Mouse (Mus musculus) liver, adult 10 weeks (tissue): ENCODE data around the gene Vmn1r202. TPM values are rescaled to one million over a fixed set of nuclear protein-coding genes. Genes with fewer than 3 reads are reported as not detected.

Experiments
- polyA plus RNA-seq: library from polyadenylated mRNA; stranded (reverse); fragments of 350-450 nt; fragmentation: Illumina TruSeq; extraction: RNeasy Lipid Tissue Mini Kit (QIAGEN cat#74804); gene quantifications from one replicate; pipeline ENCODE4 v1.2.3, GENCODE M21; 2014; ENCODE audit warnings: low read depth, low replicate concordance

The Vmn1r202 gene
- polyA plus RNA-seq: not detected

GRCm38 (mm10) chr13:22505281-22505680 lies at the start of gene Vmn1r202:
Gene Vmn1r202, minus strand, starts transcription at chr13:22505381.

GRCm38 (mm10) chr13:22552898-22553297 lies 47.7 kb upstream of the Vmn1r202 start, which contains the start of gene Vmn1r204:
Gene Vmn1r204, plus strand, starts transcription at chr13:22553198.

GRCm38 (mm10) chr13:22517814-22518213 lies 12.6 kb upstream of the Vmn1r202 start, which contains the start of gene Vmn1r203:
Gene Vmn1r203, plus strand, starts transcription at chr13:22518114.

GRCm38 (mm10) chr13:22471623-22472022 lies 33.6 kb downstream of the Vmn1r202 start, which contains the start of gene Vmn1r201:
Gene Vmn1r201, plus strand, starts transcription at chr13:22471923.

Other genes starting within 250 kb of the Vmn1r202 start
- gene Vmn1r195, start 234.9 kb downstream of the Vmn1r202 start, polyA plus RNA-seq: not detected
- gene Vmn1r196, start 215.5 kb downstream of the Vmn1r202 start, polyA plus RNA-seq: not detected
- gene Vmn1r197, start 180.8 kb downstream of the Vmn1r202 start, polyA plus RNA-seq: not detected
- gene Vmn1r198, start 155.0 kb downstream of the Vmn1r202 start, polyA plus RNA-seq: not detected
- gene Vmn1r199, start 125.6 kb downstream of the Vmn1r202 start, polyA plus RNA-seq: not detected
- not detected for gene Vmn1r200, start 115.0 kb downstream of the Vmn1r202 start, polyA plus RNA-seq
- not detected for gene Vmn1r201, start 33.5 kb downstream of the Vmn1r202 start, polyA plus RNA-seq
- not detected for gene Vmn1r203, start 12.7 kb upstream of the Vmn1r202 start, polyA plus RNA-seq
- gene Vmn1r204, start 47.8 kb upstream of the Vmn1r202 start, polyA plus RNA-seq: not detected
- not detected for gene Vmn1r205, start 87.6 kb upstream of the Vmn1r202 start, polyA plus RNA-seq
- gene Vmn1r206, start 118.9 kb upstream of the Vmn1r202 start, polyA plus RNA-seq: not detected
- not detected for gene Vmn1r207-ps, start 224.2 kb upstream of the Vmn1r202 start, polyA plus RNA-seq